Comparison of ENCODE assay signal across 21 mouse cellular contexts in the genomic region with DNA sequence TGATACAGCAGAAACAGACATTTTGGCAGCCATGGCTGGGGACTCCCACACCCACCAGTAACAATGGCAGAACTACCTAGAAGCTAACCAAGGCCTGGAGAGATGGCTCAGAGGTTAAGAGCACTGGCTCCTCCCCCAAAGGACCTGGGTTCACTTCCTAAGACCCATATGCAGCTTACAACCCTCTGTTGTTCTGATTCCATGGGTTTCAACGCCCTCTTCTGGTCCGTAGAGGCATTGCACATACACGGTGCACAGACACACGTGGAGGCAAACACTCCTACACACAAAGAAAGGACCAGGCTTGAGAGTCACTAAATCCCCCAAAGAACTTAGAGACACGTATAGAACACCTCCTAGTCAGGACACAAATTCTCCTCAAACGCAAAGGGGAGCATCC. TPM values are rescaled to one million over a fixed set of nuclear protein-coding genes. Genes with fewer than 3 reads are reported as not detected.
DNase-seq lines count a peak whose midpoint lies in the region; ATAC-seq and TF ChIP-seq lines count a peak whose summit lies in the region.
"Had no signal": no experiment of that assay in that cellular context is flagged by ENCODE, and none has a peak within 500 bp of the region (broad histone marks: within the 10 kb centered on the region; RNA-seq: fewer than 3 reads in every experiment).

No protein-coding gene starts in this region.

- TF ChIP-seq CTCF in lung, embryonic 14.5 days (IDR thresholded peaks at IDR 0.05; ENCODE audit: low read depth) = 0 out of 2 replicates have a peak, but pooled peaks have one; percentile 6
- peak; percentile 61 for TF ChIP-seq CTCF in E14TG2a.4 (conservative IDR thresholded peaks at IDR 0.05; ENCODE audit: low read length)

- ATAC-seq in lung, embryonic 14.5 days (ENCODE audit: insufficient read depth) = no peak
- no peak for ATAC-seq in frontal cortex, adult (ENCODE audit: low TSS enrichment)
- ATAC-seq: forebrain, embryonic 13.5 days; forebrain, embryonic 15.5 days; forebrain, postnatal 0 days had no signal

- no peak overlapping the region for H3K4me2 ChIP-seq in lung, embryonic 14.5 days
- H3K4me2 ChIP-seq: embryonic facial prominence, embryonic 12.5 days; forebrain, embryonic 13.5 days; forebrain, embryonic 15.5 days had no signal

- H3K4me3 ChIP-seq in lung, embryonic 14.5 days (ENCODE audit: low read depth, low read length) = no peak overlapping the region
- H3K4me3 ChIP-seq in E14TG2a.4 (replicated peaks; ENCODE audit: low read length) = no peak overlapping the region
- H3K4me3 ChIP-seq: embryonic facial prominence, embryonic 10.5 days; embryonic facial prominence, embryonic 12.5 days; forebrain, embryonic 13.5 days; forebrain, embryonic 15.5 days had no signal

- H3K27ac ChIP-seq in lung, embryonic 14.5 days (ENCODE audit: low read depth) = no peak overlapping the region
- H3K27ac ChIP-seq: embryonic facial prominence, embryonic 10.5 days; embryonic facial prominence, embryonic 12.5 days; forebrain, embryonic 13.5 days; forebrain, embryonic 15.5 days had no signal

- DNase-seq in lung, embryonic 14.5 days = no peak
- DNase-seq in lung, postnatal 4 days = no peak
- DNase-seq in ES-CJ7 (ENCODE audit: low read depth, low spot score) (peak; percentile 20), ZHBTc4 (ENCODE audit: low read depth, low spot score) (peak; percentile 69)
- DNase-seq in thymus, postnatal 14 days = no peak
- DNase-seq: adrenal gland, adult 2 months; adrenal gland, postnatal 10 days; adrenal gland, postnatal 25 days; cerebellum, adult 11 months; cerebellum, adult 18-20 months; cerebellum, adult 8-10 months; cerebellum, adult 9-11 months; cerebellum, postnatal 25 days; forebrain, postnatal 0 days had no signal

- H3K9ac ChIP-seq in lung, embryonic 14.5 days = no peak overlapping the region
- H3K9ac ChIP-seq: embryonic facial prominence, embryonic 12.5 days; forebrain, embryonic 13.5 days; forebrain, embryonic 15.5 days; forebrain, postnatal 0 days had no signal

- peaks cover 5% of the 10 kb centered on the region; the same call in 1 of the 2 replicates for H3K9me3 ChIP-seq in lung, embryonic 14.5 days (ENCODE audit: low read depth, low read length)
- peaks cover 6% of the 10 kb centered on the region for H3K9me3 ChIP-seq in E14TG2a.4 (ENCODE audit: low read length)
- H3K9me3 ChIP-seq: embryonic facial prominence, embryonic 12.5 days; forebrain, embryonic 15.5 days had no signal

- H3K4me1 ChIP-seq in lung, embryonic 14.5 days (ENCODE audit: insufficient read depth) = no peaks in the 10 kb centered on the region
- peaks cover 12% of the 10 kb centered on the region for H3K4me1 ChIP-seq in E14TG2a.4 (replicated peaks; ENCODE audit: low read depth, low read length)
- H3K4me1 ChIP-seq: embryonic facial prominence, embryonic 12.5 days; forebrain, embryonic 13.5 days; forebrain, embryonic 15.5 days had no signal

- no peaks in the 10 kb centered on the region for H3K27me3 ChIP-seq in lung, embryonic 14.5 days (ENCODE audit: insufficient read depth, low read length)
- H3K27me3 ChIP-seq in E14TG2a.4 (ENCODE audit: insufficient read depth, low read length) = no peaks in the 10 kb centered on the region
- H3K27me3 ChIP-seq: embryonic facial prominence, embryonic 12.5 days; forebrain, embryonic 13.5 days; forebrain, embryonic 15.5 days had no signal

- no peaks in the 10 kb centered on the region for H3K36me3 ChIP-seq in lung, embryonic 14.5 days (ENCODE audit: insufficient read depth)
- no peaks in the 10 kb centered on the region for H3K36me3 ChIP-seq in E14TG2a.4 (ENCODE audit: insufficient read depth, low read length)
- H3K36me3 ChIP-seq: embryonic facial prominence, embryonic 10.5 days; embryonic facial prominence, embryonic 12.5 days; forebrain, embryonic 15.5 days had no signal

- WGBS in lung, embryonic 14.5 days = 85% methylated on average over 6 of the region's 6 CpGs

RNA-seq across cellular contexts. Expression of a gene that starts 19.6 kb away (rescaled TPM):
- polyA plus RNA-seq in lung, embryonic 14.5 days (2014; fragmentation: Nextera tagmentation; extraction: Ambion mirVana) = 0.33 and 0.77 TPM in 2 replicates
- polyA plus RNA-seq: adrenal gland, adult 2 months; C2C12 had no signal

RNA-seq across cellular contexts. Expression of a gene that starts 60.0 kb away (rescaled TPM):
- polyA plus RNA-seq in lung, embryonic 14.5 days (2014; fragmentation: Nextera tagmentation; extraction: Ambion mirVana) = 0.62 and 0.75 TPM in 2 replicates
- polyA plus RNA-seq: C2C12 had no signal

Comparison
In these comparisons a context has a peak if more than half of its experiments do, and no peak if none do; other contexts are left out.
1. DNase-seq: peak in ES-CJ7 (single experiment) and ZHBTc4 (single experiment); none in lung, embryonic 14.5 days (single experiment), lung, postnatal 4 days (0 of 2) and thymus, postnatal 14 days (single experiment).